Mouse (Mus musculus) lung, postnatal 36 days (tissue): ENCODE data around the gene Fancc.
"Not testable (repeated sequence)": the region's sequence is repeated elsewhere in the genome, so short reads cannot be mapped to it uniquely, and the experiment has no call there.

ENCODE experiments used
- DNase-seq: peaks from one replicate; pipeline ENCODE4 v3.0.0; 2022; ENCODE audit warnings: mixed read lengths

The Fancc gene

DNA sequence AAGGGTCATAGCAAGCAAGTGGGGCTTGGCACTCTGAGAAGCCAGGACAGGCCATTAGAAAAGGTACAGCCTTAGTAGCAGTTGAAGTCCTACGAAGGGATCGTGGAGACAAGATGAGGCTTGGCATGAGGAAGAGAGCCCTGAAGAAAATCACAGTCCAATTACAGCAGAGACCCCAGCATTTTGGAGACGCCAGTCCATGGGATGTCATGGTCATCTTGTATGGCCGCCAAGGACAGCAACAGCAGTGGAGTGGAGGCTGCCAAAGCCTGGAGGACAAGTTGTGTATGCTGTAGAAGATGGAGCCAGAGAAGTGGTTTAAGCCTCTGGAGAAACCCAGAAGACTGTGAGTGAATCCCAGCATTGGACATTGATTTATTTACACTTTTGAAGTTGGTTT lies 84.4 kb downstream of the Fancc start:
- no peak for DNase-seq

DNA sequence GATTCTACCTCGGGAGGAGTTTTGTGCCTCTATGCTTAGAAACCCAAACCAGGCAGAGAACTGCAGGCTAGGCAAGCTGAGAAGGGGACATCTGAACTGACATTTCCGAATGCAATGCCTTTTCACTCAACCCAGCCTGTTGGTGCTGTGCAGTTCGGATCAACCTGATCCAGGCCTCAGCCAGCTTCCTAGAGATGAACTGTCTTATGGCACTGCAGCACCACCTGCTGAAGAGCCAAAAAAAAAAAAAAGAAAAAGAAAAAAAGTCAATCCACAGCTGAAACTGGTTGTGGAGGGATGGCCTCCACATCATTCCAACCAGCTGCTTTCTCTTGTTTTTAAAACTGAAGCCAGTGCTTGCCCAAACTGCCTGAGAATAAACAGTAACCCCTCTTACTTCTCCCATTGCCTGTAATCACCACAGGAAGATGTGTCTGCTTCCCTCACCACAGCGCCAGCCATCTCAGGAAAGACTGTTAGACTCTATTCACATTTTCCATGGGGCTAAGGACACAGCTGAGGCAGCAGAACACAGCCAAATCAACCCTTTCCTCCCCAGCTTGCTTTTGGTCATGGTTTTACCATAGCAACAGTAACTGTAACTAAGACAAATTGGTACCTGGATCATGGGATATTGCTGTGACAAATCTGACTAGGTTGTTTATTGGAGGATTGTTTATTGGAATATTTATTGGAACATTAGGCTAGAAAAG lies 85.6 kb downstream of the Fancc start:
- DNase-seq = peak; percentile 12

- DNase-seq = no peak
These were observed 86.3 kb downstream of the Fancc start for GRCm38 (mm10) chr13:63410578-63411298.

DNA sequence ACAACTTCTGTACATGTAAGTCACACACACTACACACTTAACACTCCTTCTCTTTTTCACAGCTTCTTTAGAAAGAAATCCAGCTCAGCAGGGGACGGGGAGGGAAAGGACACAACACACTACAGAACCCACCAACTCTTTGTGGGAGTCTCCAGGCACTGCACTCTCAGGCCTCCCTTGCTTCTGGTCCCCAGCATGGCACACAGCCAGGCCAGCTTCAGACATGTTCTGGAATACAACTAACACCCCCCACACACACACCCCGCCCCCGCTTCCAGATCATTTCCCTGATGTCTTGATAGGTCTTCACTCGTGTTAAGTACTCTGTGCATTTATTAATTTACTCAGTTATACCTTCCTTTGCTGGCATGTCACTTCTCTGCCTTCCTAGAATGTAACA lies 91.9 kb downstream of the Fancc start:
- no peak for DNase-seq

DNA sequence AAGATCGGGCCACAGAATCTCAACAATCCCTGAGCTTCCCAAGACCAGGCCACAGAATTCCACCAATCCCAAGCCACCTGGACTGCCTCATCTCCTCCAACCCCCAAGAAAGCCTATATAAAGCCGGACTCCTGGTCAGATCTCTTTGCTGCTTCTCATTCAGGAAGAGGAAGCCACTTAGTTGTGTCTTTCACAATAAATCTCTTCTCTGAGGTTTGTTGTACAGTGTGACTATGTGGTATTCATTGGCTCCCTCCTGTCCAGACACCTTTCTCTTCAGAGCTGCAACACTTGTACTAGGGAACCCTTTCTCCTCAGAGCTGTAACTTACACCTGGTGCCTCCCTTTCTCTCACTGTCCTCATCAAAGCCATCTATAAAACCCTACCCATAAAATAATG lies 92.4 kb downstream of the Fancc start:
- DNase-seq = no peak

DNA sequence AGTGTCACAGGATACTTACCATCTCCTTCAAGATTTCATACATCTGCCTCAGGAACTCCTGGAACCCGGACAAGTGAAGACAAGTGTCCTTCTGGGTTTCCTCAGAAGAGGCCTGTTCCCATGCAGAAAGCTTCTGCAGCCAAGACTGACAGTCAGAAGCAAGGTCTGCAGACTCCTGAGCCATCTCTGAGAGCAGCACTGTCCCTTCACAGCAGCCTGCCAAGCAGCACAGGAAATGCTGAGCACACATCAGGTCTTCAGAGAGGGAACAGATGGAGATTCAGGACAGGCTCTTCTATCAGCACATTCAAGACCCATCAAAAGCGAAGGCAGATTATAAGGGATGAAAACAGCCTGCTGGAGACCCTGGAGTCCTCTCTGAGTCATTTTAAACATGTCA lies 94.3 kb downstream of the Fancc start:
- no peak for DNase-seq

DNA sequence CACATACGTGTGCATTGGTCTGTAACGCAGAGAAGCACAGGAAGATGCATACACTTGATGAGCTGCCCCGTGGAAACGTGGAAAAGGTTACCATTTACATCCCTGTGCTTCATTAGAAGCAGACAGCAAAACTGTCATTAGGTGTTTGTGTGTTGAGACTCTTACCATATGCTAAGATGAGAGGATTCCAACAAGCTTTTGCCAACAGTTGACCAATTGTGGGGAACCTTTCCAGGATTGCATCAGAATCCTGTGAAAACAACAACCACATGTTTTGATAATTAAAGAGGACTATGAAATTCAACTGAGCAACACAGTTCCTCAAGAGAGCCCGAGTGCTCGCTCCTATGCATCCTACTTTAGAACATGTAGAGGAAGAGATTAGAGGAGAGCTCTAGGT lies 97.0 kb downstream of the Fancc start:
- DNase-seq = peak; percentile 58

DNA sequence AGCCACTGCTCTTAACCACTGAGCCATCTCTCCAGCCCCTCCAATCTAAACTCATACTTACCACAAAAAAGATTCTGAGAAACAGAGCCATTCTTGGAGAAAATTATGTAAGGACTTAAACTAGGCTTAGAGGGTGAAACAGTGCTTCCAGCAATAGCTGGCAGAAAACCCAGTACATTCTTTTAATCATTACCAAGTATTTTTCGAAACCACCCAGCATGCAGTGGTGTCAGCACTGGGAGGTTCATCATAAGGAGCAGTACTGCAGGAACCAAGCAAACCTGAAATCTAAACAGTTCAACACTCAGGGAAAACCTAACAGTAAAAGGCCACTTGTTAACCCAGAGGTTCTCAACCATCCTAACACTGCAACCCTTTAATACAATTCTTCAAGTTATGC lies 99.7 kb downstream of the Fancc start:
- DNase-seq = peak; percentile 58

GRCm38 (mm10) chr13:63394304-63395063 lies 102.6 kb downstream of the Fancc start:
- DNase-seq = no peak

DNA sequence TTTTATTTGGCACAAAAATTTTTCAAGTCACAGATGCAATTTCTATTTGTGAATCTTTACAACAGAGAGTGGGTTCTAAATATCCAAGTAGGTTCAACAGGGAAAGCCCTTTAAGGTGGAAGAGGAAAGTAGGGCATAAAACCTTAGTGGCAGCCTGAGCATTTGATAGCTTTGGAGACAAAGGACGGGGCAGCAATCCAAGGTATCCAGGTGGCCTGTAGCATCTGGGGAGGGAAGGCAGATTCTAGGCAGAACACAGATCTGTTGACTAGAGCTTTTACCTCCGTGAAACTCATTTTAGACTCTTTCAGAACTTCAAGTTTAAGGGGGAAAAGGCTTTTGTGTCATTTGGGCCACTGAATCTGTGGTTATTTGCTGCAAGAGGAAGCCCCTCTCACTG lies 111.8 kb downstream of the Fancc start:
- DNase-seq = no peak

DNA sequence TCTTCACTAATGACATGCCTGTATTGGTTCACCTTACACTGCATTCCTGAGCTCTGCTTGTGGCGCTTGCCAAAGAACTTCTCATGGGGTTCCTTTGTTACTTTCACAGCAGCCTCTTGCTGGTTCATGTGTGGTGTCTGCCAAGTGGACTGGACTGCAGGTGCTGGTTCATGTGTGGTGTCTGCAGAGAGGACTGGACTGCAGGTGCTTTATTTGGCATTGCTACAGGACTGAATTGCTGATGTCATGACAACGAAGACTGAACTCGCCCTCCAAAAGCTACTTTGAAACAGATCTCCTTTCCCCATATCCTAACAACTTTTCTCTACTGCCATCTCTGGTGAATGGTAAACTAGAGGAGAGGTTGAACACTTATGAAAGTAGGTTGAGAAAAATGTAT lies 112.3 kb downstream of the Fancc start:
- no peak for DNase-seq

GRCm38 (mm10) chr13:63382206-63382605 lies 114.9 kb downstream of the Fancc start:
- peak; percentile 9 for DNase-seq

DNA sequence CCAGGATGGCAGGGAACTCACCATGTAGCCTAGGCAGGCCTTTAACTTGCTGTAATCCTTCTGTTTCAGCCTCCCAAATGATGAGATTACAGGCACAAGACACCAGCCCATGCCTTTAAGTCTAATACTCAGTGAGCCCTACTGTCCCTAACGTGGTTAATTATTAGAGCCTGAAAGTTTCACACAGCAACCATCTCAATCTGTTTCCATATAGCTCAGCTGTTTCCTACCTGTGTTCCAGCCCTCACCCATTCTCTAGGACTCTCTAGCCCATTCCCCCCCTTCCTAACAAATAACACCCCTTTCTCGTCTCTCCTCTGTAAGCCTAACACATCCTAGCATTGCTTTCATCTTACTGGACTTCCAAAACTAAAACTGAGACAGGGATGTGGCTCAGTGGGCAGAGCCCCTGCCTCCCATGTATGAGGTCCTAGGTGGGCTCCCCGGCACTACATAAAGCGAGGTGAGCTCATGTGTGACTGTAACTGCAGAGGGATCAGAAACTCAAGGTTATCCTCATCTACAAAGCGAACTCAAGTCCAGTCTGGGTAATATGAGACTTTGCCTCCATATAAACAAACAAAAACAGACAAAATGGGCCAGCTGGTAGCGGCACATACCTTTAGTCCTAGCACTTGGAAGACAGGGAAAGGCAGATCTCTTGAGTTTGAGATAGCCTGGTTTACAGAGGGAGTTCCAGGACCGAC lies 123.5 kb downstream of the Fancc start:
- DNase-seq = no peak

- no peak for DNase-seq
These were observed 135.3 kb downstream of the Fancc start for GRCm38 (mm10) chr13:63361755-63362154.

DNA sequence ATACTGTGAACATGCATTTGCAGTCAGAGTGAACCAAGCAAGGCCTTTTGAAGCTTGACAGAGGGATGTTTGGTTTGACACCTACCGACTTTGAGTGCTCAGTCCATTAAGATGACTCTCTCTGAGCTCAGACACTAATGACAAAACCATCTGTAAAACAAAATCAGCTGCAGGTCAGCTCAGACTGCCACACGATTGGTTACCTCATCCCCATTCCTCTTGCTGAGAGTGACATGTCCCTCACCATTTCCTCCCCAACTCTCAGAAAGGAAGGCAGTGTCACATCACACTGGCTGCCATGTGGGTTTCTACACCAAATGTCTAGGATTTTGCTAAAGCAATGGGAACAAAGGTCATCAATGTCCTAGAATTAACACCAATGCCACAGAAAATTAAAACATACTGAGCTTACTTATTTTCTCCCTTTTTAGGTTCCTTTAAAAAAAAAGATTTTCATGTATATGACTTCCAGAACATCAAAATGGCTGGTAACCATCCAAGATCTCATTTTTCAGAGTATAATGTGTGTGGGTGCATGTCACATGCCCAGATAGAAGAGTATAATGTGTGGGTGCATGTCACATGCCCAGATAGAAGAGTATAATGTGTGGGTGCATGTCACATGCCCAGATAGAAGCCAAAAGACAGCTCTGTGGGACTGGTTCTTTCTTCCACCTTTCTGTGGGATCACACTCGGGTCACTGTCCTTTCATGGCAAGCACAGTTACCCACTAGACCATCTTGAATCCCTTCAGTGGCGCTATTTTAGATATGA lies 136.8 kb downstream of the Fancc start:
- no peak for DNase-seq

- no peak for DNase-seq
These were observed 137.7 kb downstream of the Fancc start for GRCm38 (mm10) chr13:63359393-63359792.

DNA sequence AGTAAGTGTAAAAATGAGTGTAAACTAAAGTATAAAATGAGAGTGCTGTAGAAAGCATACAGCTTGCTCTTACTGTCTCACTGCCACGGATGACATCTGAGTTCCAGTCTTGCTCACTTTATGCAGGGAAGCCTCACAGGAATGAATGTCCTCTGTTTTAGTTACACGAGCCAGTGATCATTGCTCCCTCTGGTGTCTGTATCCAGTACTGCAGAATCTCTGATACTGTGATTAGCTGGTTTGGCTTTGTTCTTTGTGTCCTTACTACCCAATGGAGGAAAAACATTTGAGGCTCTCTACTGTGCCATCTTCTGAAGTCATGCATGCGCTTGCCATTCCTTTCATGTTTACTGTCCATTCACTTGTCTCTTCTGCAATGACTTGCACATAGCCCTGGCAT lies 140.5 kb downstream of the Fancc start:
- peak; percentile 89 for DNase-seq

DNA sequence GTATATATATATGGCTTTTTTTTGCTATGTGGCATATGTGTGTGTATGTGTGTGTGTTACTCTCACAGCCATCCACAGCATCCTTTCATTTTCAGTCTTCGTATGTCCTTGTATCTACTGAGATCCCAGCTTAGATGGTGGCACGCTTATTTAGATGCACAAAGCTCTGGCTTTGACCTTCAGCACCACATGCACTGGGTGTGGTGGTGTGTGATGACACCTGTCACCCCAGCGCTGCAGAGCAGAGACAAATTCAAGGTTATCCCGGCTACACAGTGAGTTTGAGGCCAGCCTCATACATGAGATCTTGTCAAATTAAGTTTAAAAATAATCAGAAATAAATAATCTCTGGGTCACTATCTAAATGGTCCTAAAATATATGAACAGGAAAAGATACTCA lies 141.0 kb downstream of the Fancc start:
- no peak for DNase-seq

- not testable (repeated sequence) for DNase-seq
These were observed 143.8 kb downstream of the Fancc start for GRCm38 (mm10) chr13:63353312-63353711.

DNA sequence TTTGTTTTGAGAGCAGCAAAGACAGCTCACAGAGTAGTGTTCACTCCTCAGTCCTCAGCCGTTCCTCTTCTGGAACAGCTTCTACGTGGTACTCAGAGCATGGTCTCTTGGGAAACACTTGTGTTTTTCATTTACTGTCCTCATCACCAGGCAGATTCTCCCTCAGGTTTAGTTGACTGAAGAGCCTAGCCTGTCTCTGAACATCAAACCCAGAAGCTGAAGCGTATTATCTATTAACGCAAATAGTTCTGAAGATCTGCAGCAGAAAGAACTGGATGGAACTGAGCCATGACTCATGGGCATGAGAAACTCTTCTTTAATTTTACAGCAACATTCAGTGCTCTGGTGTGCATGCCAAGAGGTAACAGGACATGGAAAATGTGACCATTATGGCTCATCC lies 147.0 kb downstream of the Fancc start:
- no peak for DNase-seq

DNA sequence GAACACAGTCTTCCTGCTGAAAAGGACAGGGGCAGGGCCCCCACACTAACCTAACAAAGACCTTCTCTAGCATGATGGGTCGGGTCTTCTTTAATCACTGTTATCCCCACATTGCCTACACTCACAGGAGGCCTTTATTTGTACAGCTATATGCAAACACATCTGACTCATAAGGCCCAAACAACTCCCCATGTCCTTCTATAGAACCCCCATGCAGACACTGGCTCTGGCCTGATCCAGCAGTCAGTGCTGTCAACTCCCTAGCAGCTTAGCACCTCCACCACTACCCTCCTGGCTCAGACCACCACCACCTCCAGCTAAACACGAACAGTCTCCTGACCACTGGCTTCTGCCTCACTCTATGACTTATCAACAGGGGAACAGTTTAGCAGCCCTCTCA lies 149.4 kb downstream of the Fancc start:
- DNase-seq = no peak

- no peak for DNase-seq
These were observed 151.4 kb downstream of the Fancc start for GRCm38 (mm10) chr13:63345476-63346225.
